Mouse (Mus musculus): ENCODE data around the gene Phc3. TPM values are rescaled to one million over a fixed set of nuclear protein-coding genes. Genes with fewer than 3 reads are reported as not detected.
"Not testable (repeated sequence)": the region's sequence is repeated elsewhere in the genome, so short reads cannot be mapped to it uniquely, and the experiment has no call there.

Phc3 gene
- polyA plus RNA-seq, 1 experiment from 2014 or later = 6.5 TPM

- Histone ChIP-seq H3K27ac (no peak overlapping the region), H3K4me3 (no peak overlapping the region), H3K9ac (no peak overlapping the region), H3K9me3 (replicated peaks) (no peaks in the 10 kb centered on the region), H3K36me3 (peaks cover 19% of the 10 kb centered on the region), H3K4me1 (no peaks in the 10 kb centered on the region), H3K27me3 (no peaks in the 10 kb centered on the region), H3K4me2 (replicated peaks) (no peak overlapping the region)
- no peak for ATAC-seq (ENCODE audit: low FRiP score)
- 98% methylated on average over 8 of the region's 8 CpGs for WGBS
Measured at GRCm38 (mm10) chr3:30899407-30899806, 69.8 kb downstream of the Phc3 start.

GRCm38 (mm10) chr3:30896721-30897120 is 72.5 kb downstream of the Phc3 start:
- no peak overlapping the region for H3K4me3 ChIP-seq
- H3K27ac ChIP-seq = no peak overlapping the region
- WGBS = 90% methylated on average over 5 of the region's 5 CpGs
- no peak overlapping the region for H3K4me2 ChIP-seq (replicated peaks)
- H3K27me3 ChIP-seq = no peaks in the 10 kb centered on the region
- peaks cover 12% of the 10 kb centered on the region for H3K36me3 ChIP-seq
- H3K9ac ChIP-seq = no peak overlapping the region
- H3K9me3 ChIP-seq (replicated peaks) = no peaks in the 10 kb centered on the region
- no peak for ATAC-seq (ENCODE audit: low FRiP score)
- no peaks in the 10 kb centered on the region for H3K4me1 ChIP-seq

- WGBS = 29% methylated on average over 1 of the region's 1 CpGs
- Histone ChIP-seq H3K4me2 (replicated peaks) (no peak overlapping the region), H3K36me3 (no peaks in the 10 kb centered on the region), H3K4me1 (no peaks in the 10 kb centered on the region), H3K27me3 (no peaks in the 10 kb centered on the region), H3K27ac (no peak overlapping the region), H3K9ac (no peak overlapping the region), H3K4me3 (no peak overlapping the region), H3K9me3 (replicated peaks) (no peaks in the 10 kb centered on the region)
- ATAC-seq (ENCODE audit: low FRiP score) = no peak
Measured at GRCm38 (mm10) chr3:30889014-30889413, 80.2 kb downstream of the Phc3 start.

- no peaks in the 10 kb centered on the region for H3K27me3 ChIP-seq
- ATAC-seq (ENCODE audit: low FRiP score) = no peak
- no peaks in the 10 kb centered on the region for H3K36me3 ChIP-seq
- no peak overlapping the region for H3K27ac ChIP-seq
- H3K4me2 ChIP-seq (replicated peaks) = no peak overlapping the region
- WGBS = 92% methylated on average over 3 of the region's 3 CpGs
- no peak overlapping the region for H3K4me3 ChIP-seq
- H3K9ac ChIP-seq = no peak overlapping the region
- H3K9me3 ChIP-seq (replicated peaks) = no peaks in the 10 kb centered on the region
- no peaks in the 10 kb centered on the region for H3K4me1 ChIP-seq
Measured at GRCm38 (mm10) chr3:30887449-30887848, 81.8 kb downstream of the Phc3 start.

GRCm38 (mm10) chr3:30876709-30877108 is 92.5 kb downstream of the Phc3 start:
- H3K27me3 ChIP-seq = no peaks in the 10 kb centered on the region
- 93% methylated on average over 6 of the region's 6 CpGs for WGBS
- H3K9ac ChIP-seq = no peak overlapping the region
- no peaks in the 10 kb centered on the region for H3K9me3 ChIP-seq (replicated peaks)
- no peaks in the 10 kb centered on the region for H3K4me1 ChIP-seq
- H3K36me3 ChIP-seq = no peaks in the 10 kb centered on the region
- no peak for ATAC-seq (ENCODE audit: low FRiP score)
- no peak overlapping the region for H3K27ac ChIP-seq
- H3K4me3 ChIP-seq = no peak overlapping the region
- H3K4me2 ChIP-seq (replicated peaks) = no peak overlapping the region

- Histone ChIP-seq H3K4me2 (replicated peaks) (no peak overlapping the region), H3K4me3 (no peak overlapping the region), H3K27me3 (no peaks in the 10 kb centered on the region), H3K27ac (no peak overlapping the region), H3K36me3 (no peaks in the 10 kb centered on the region), H3K9me3 (replicated peaks) (no peaks in the 10 kb centered on the region), H3K4me1 (no peaks in the 10 kb centered on the region), H3K9ac (no peak overlapping the region)
- WGBS = 100% methylated on average over 1 of the region's 1 CpGs
- ATAC-seq (ENCODE audit: low FRiP score) = no peak
Measured at GRCm38 (mm10) chr3:30869995-30870394, 99.2 kb downstream of the Phc3 start.

- Histone ChIP-seq H3K4me2 (replicated peaks) (no peak overlapping the region), H3K9me3 (replicated peaks) (no peaks in the 10 kb centered on the region), H3K4me3 (no peak overlapping the region), H3K27ac (no peak overlapping the region), H3K9ac (no peak overlapping the region), H3K36me3 (no peaks in the 10 kb centered on the region), H3K4me1 (no peaks in the 10 kb centered on the region), H3K27me3 (no peaks in the 10 kb centered on the region)
- ATAC-seq (ENCODE audit: low FRiP score) = no peak
- WGBS = 78% methylated on average over 5 of the region's 5 CpGs
Measured at GRCm38 (mm10) chr3:30868625-30869024, 100.6 kb downstream of the Phc3 start.

GRCm38 (mm10) chr3:30868176-30868575 is 101.0 kb downstream of the Phc3 start:
- no peaks in the 10 kb centered on the region for H3K4me1 ChIP-seq
- ATAC-seq (ENCODE audit: low FRiP score) = no peak
- H3K27ac ChIP-seq = no peak overlapping the region
- no peak overlapping the region for H3K4me3 ChIP-seq
- no peaks in the 10 kb centered on the region for H3K36me3 ChIP-seq
- H3K27me3 ChIP-seq = no peaks in the 10 kb centered on the region
- no peaks in the 10 kb centered on the region for H3K9me3 ChIP-seq (replicated peaks)
- no peak overlapping the region for H3K9ac ChIP-seq
- 86% methylated on average over 5 of the region's 5 CpGs for WGBS
- H3K4me2 ChIP-seq (replicated peaks) = no peak overlapping the region

GRCm38 (mm10) chr3:30864640-30865039 is 104.6 kb downstream of the Phc3 start:
- Histone ChIP-seq H3K9ac (no peak overlapping the region), H3K27ac (no peak overlapping the region), H3K9me3 (replicated peaks) (no peaks in the 10 kb centered on the region), H3K36me3 (no peaks in the 10 kb centered on the region), H3K4me2 (replicated peaks) (no peak overlapping the region), H3K4me3 (no peak overlapping the region), H3K4me1 (no peaks in the 10 kb centered on the region), H3K27me3 (no peaks in the 10 kb centered on the region)
- ATAC-seq (ENCODE audit: low FRiP score) = no peak
- 91% methylated on average over 1 of the region's 1 CpGs for WGBS

GRCm38 (mm10) chr3:30863712-30864435 is 105.3 kb downstream of the Phc3 start:
- H3K9me3 ChIP-seq (replicated peaks) = no peaks in the 10 kb centered on the region
- WGBS = 83% methylated on average over 5 of the region's 5 CpGs
- ATAC-seq (ENCODE audit: low FRiP score) = no peak
- no peaks in the 10 kb centered on the region for H3K36me3 ChIP-seq
- H3K27me3 ChIP-seq = no peaks in the 10 kb centered on the region
- no peak overlapping the region for H3K9ac ChIP-seq
- H3K27ac ChIP-seq = no peak overlapping the region
- no peak overlapping the region for H3K4me2 ChIP-seq (replicated peaks)
- H3K4me1 ChIP-seq = no peaks in the 10 kb centered on the region
- H3K4me3 ChIP-seq = no peak overlapping the region

- H3K27ac ChIP-seq = no peak overlapping the region
- H3K4me1 ChIP-seq = peaks cover 4% of the 10 kb centered on the region; the same call in 1 of the 2 replicates
- no peak overlapping the region for H3K4me2 ChIP-seq (replicated peaks)
- no peak for ATAC-seq (ENCODE audit: low FRiP score)
- WGBS = 87% methylated on average over 4 of the region's 4 CpGs
- peaks cover 23% of the 10 kb centered on the region for H3K27me3 ChIP-seq
- no peaks in the 10 kb centered on the region for H3K9me3 ChIP-seq (replicated peaks)
- H3K36me3 ChIP-seq = no peaks in the 10 kb centered on the region
- H3K4me3 ChIP-seq = no peak overlapping the region
- H3K9ac ChIP-seq = no peak overlapping the region
Measured at GRCm38 (mm10) chr3:30860705-30861104, 108.5 kb downstream of the Phc3 start.

- WGBS = 95% methylated on average over 8 of the region's 8 CpGs
- not testable (repeated sequence) for H3K27ac ChIP-seq, H3K9ac ChIP-seq
Measured at GRCm38 (mm10) chr3:30859599-30859998, 109.6 kb downstream of the Phc3 start.

More at GRCm38 (mm10) chr3:30859599-30859998, 109.6 kb downstream of the Phc3 start:
- not testable (repeated sequence) for H3K4me2 ChIP-seq (replicated peaks); ATAC-seq (ENCODE audit: low FRiP score); H3K4me1 ChIP-seq; H3K9me3 ChIP-seq (replicated peaks); H3K4me3 ChIP-seq; H3K36me3 ChIP-seq
- H3K27me3 ChIP-seq = peaks cover 33% of the 10 kb centered on the region

Data from hindbrain, embryonic 12.5 days (tissue).